Mouse (Mus musculus) right cerebral cortex, adult 2 months (tissue): ENCODE results near the gene Arsb.
A peak's percentile ranks its signal among the peaks of the same experiment; 100 is the strongest.

Source experiments
- DNase-seq, 2 experiments: peaks; one replicate each; pipeline ENCODE4 v3.0.0; 2021 to 2022; ENCODE audit warnings: low spot score in 2 of 2

Gene Arsb

DNA sequence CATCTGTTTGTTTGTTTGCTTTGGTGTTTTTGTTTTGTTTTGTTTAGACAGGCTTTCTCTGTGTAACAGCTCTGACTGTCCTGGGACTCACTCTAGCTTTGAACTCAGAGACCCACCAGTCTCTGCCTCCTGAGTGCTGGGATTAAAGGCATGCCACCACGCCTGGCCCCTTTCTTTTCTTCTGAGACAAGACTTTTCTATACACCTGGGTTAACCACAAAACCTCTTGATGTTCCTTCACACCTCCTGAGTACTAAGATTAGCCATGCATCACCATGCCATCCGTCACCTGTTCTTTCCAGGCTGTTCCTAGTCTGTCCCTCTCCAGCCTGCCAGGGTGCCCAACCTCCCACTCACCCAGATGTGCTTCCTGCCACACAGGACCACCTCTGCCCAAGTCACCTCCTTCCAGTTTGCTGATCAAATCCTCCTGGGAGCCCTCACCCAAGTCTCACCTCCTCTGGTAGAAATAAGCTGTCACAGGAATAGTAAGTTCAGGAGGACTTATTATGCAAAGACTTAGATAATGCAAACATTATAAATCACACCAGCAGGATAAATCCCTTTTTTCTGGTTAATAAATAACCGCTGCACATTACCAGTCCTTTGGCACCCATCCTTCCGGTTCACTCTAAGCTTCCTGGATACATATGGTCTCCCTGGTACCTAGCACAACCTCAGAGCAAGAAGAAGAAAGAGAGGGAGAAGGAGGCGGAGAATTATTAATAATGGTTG is 150.6 kb downstream of the Arsb start:
- DNase-seq: no peak

DNA sequence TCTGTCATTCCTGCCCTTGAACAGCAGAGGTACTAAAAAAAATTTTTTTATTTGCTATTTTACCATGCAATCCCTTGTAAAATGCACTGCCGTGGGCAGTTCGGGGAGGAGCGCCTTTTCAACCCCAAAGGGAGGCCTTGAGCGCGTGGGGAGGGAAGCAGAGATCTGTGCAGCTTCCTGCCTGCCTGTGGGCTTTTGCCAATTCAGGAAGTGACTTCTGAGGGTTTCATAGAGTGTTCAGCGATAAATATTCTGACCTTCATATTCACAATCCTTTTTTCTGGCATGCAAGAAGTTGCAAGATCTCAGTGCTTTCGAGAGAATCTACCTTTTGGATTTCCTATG is 151.1 kb downstream of the Arsb start:
- no peak for DNase-seq

DNA sequence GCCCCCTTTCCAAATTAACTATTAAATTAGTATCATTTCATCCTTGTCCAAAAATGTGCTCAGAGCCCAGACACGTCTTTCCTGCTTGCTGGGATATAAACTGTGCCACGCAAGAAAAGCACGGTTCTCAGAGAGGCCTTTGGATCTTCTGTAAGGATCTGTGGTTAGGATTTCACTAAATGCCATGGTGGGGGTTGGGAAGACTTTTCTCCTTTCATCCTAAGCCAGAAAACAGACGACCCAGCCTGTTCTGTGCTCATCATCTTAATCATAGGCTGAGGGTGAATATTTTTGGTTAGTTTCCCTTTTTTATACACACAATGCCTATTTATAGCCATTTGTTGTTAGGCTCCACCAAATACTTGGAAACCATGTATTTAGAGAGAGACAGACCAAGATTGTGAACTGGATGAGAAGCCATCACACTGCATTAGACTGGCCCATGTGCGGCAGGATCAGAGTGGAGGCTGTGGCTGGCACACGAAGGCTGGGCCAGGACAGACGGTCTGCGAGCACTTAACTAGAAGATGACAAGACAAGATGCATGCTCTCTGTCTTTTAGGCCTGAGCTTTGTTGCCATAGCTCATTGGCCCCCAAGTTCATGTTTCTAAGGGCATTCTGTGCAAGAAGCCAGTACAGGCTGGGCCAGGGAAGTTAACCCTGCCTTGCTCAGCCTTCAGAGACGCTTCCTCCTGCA is 153.5 kb downstream of the Arsb start:
- no peak for DNase-seq

DNA sequence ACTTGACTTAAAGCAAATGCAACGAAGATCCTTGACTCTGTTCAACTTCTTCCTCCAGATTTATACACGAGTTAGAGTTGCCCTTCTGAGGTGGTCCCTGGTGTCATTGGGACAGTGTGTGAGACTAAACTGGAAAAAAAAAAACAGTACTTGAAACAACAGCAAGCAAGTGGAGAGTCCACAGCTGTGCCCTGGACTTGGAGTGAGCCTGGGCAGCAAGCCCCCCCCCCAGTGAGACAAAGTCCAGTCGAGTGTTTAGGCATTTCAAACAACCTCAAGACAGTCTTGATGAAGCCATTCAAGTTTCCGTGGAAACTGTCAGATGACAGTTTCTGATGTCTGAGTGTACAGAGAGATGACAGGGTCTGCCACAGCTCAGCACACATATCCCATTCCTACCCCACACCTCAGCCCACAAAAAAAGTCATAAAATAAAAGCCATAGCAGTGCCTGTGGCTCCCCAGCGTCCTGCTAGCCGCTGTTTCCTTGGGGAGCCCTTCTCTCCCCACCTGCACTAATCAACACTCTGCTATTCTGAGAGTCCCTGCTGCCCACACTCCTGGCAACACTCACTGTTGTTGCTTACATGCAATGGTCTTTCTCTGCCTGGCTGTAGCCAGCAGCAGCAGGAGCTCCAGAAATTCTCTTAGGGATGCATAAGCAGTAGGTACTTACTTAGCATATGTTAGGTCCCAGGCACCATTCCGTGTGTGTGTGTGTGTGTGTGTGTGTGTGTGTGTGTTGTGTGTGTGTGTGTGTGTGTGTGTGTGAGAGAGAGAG is 159.3 kb downstream of the Arsb start:
- peak; percentile 74 to 79 for DNase-seq

DNA sequence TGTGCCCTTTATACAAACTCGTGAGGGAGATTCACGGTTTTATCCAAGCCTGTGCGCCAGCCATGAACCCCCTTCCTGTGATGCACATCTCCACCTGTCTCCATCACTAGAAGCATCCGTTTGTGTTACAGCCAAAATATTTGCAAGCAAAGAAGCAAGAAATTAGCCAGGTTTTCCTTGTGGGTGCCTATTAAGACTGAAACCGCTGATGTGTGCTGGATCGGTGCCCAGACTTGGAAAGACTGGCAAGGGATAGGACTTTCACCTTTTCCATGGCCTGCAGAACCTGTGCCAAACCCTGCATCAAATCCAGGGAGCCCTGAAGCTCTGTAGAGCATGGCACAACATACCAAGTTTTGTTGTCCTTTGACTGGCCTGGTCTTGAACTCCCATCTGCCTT is 165.0 kb downstream of the Arsb start:
- no peak for DNase-seq

DNA sequence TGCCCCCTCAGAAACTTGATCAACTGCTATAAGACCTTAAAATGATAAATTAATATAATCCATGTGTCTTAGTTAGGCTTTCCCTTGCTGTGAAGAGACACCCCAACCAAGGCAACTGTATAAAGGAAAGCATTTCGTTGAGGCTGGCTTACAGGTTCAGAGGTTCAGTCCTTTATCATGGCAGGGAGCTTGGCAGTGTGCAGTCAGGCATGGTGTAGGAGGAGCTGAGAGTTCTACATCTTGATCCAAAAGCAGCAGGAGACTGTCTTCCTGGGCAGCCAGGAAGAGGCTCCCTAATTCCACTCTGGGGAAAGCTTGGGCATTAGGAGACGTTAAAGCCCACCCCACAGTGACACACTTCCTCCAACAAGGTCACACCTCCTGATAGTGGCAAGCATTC is 166.7 kb downstream of the Arsb start:
- DNase-seq: no peak

DNA sequence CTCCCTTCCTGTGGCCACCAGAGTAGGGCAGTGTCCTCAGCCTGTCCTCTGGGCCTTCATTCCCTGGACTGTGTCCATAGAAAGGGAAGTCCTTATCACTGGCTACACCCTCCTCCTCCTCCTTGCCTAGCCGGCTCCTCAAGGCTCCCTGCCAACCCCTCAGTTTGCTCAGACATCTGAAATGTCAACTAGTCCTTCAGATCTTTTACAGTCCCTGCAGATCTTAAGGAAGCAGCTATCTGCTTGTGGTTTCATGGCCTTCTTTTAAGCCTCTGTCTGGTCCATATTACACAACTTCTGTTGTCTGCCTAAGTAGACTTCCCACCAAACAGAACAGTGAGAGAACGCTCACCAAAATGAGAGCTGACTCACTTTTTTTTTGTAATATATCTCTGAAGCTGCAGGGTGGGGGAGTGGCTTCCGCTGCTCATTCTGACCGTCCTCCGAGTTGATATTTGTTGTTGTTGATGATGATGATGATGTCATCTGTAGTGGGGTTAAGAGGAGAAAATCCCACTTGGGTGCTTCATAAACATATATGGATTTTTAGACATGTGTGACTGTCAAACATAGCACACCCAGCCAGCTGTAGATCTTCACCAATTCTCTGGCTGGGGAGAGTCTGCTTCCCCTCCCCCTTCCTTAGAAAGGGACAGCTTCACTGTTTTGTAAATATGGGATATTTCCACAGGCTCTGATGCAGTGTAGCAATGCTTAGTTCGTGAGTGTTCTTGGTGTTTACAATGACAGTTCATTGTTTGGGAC is 168.1 kb downstream of the Arsb start:
- DNase-seq: no peak

DNA sequence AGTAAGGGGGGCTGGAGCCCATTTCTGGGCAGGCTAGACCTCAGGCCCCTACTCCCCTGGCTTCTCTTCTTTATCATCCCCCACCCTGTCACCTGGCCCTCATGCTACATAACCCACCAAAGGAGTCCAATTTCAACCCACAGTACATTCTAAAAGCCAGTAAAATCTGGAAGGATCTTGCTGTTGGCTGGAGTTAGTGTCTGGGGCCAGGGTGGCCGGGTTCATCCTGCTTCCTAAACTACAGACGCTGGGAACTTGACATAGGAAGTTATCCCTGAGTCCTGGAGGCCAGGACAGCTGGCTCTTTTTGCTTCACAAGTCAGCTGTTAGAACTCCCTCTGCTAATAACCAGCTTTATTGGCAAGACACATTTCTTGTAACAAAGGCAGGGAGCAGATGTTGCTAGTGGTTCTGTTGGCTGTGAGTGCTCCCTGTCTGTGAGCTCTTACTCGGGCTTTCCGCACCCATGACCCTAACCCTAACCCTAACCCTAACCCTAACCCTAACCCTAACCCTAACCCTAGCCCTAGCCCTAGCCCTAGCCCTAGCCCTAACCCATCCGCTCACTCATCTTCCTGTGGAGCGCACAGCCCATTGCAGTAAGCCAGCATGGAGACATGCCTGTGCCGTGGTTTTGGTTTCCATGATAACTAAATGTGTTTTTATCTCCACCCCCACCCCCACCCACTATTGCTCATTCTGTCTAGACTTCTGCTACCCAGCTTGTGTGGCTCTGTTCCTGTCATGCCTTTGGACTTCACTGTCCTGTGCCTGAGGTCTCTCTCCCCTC is 169.5 kb downstream of the Arsb start:
- no peak for DNase-seq

DNA sequence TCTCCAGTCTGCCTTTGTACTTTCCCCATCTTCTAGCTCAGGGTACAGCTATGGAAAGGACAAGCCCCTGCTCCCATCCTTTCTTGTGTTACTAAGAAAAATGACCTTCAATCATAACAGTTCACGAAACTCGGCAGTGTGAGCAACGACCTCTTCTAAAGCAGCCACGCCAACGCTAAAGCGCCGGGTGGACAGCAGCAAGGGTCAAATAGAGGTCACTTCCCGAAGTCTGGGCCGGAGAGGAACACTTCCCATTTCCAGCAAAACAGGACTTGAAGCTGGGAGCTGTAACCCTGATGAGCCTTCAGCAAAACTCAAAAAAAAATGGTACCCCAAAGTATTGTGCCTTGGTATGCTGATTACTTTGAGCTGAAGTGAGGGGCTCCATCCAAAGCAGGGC is 179.6 kb downstream of the Arsb start:
- no peak for DNase-seq

DNA sequence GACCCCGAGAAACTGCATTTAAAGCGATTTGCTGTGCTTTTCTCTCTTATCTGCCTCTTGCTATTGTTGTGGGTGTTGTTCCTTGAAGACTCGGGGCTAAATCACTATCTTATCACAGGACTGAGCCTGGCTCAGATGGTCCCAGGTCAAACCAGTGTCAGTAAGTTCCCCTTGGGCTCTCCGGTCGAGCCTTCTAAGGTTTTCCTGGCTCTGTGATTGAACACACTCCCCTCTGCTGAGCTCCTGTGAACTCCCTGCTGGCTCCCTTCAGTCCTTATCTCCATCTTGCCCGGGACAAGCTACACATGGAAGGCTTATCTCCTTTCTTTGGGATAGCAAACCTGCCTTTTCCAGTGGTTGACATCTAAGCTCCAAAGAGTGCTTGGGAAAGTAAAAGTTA is 180.1 kb downstream of the Arsb start:
- DNase-seq: no peak

DNA sequence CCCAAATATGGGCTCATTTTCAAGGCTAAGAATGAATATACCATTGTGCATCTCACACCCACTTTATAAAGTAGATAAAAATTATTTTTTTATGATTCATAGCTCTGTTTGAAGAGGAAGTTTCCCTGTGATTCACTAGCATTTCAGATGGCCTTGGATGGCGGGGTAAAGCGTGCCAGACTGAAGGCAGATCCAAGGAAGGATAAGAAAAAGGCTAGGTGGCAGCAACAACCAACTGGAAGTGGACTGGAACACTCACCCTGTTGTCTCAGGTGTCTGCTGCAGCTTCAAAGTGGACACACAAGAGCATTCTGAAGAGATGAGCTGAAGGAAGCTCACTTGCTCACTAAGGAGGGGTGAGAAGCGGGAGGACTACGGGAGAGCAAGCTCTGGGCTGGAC is 181.0 kb downstream of the Arsb start:
- DNase-seq: no peak

DNA sequence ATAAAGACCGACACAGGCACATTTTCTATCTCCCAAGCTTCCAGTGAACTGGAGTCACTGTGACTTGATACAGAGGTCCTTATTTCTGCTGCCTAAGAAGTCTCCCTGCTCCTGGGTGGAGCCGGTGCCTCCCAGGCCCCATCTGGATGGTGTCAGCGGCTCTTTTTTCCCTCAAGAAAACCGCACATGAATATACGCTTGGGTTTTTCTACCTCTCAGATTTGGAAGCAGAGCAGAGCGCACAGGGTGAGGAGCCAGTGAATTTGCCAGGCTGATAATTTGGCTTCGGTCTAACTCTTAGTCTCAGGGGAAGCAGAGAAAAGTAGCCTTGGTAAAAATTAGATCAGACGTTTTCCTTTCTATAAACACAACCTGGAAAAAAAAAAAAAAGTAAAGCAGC is 186.5 kb downstream of the Arsb start:
- no peak for DNase-seq

DNA sequence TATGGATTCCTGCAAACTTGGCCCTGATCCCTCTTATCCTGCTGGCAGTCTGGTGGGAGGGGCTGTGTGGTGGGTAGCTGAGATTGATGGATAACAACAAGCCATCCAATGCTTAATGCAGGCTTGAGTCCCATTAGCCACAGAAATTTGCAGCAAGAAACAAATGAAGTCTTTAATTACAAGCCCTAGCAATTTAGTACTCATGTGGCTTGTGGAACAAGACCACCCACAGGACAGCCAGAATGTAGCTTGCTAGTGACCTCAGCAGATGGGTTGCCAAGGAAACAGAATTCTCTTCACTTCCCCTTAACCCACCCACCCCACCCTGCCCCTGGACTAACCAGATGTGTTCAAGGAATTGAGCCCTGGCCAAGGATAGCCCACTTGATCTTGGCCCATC is 194.8 kb downstream of the Arsb start:
- DNase-seq: peak in 1 of 2 experiments; percentile 3

DNA sequence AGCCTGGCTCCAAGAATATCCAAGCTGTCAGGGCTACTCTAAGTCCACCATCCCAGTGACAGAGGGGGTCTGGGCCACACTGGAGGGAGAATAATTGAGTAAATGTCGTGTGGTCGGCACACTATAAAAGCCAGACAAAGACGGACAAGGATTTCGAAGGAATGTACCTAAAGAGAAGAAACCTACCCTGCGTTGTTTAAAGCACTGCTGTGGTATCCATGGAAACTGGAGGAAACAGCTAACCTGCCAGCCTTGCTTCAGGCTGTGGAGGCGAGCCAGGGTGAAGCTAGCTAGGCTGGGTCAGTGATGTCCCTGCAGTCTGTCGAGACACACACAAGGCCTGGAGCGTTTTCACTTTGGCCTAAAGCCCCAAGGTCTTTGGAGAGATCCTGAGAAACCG is 195.7 kb downstream of the Arsb start:
- DNase-seq: peak; percentile 43 to 54

DNA sequence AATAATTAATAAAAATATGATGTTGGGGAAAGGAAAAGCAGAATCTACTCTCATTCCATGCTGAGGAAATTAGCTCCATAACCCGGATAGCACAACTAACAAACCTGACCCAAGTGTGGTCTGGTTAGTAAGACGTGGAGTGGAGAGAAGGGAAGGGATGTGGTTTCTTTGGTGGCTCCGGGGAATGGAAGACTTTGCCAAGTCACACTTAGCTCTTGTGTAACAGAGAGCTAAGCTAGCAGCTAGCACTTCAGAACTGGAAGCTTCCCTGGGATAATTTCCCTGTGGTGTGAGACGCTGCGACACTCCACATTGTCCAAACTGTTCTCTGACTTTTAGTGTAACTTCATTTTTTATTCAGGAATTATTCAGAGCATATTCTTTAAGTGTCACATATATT is 198.7 kb downstream of the Arsb start:
- DNase-seq: no peak

DNA sequence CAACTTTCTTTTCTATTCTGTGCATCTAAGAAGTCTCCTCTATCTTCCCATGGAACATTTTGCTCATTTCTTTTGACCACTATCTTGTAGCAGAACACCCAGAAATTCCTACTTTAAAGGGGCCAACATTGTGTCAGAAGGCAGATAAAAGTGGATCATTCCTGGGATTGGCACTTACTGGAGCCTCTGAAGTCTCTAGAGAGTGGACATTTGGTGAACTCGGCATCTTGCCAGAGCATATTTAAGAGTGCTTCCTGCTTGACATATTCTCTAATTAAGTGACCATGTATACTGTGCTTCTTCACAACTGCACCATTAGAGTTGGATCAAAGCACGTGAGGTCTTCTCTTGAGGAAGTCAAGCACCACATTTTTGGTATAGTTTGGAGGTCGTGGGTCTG is 201.0 kb downstream of the Arsb start:
- no peak for DNase-seq

DNA sequence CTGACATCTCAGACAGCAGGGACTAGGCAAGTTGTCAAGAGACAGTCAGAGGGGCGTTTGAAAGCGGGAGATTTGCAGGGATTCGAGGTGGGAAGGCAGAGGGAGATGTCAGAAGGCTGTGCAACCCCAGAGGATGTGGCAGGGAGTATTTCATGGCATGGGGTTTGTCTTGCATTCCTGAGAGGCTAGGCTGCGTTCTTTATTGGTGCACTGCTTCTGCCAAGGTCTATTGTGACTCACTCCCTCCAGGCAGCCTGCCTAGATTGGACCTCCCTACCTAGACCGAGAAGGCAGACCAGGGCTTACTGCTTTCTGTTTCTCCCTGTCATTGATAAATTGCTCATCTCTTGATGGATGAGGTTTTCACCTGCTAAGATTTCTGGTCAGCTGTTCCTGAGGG is 204.2 kb downstream of the Arsb start:
- DNase-seq: no peak

DNA sequence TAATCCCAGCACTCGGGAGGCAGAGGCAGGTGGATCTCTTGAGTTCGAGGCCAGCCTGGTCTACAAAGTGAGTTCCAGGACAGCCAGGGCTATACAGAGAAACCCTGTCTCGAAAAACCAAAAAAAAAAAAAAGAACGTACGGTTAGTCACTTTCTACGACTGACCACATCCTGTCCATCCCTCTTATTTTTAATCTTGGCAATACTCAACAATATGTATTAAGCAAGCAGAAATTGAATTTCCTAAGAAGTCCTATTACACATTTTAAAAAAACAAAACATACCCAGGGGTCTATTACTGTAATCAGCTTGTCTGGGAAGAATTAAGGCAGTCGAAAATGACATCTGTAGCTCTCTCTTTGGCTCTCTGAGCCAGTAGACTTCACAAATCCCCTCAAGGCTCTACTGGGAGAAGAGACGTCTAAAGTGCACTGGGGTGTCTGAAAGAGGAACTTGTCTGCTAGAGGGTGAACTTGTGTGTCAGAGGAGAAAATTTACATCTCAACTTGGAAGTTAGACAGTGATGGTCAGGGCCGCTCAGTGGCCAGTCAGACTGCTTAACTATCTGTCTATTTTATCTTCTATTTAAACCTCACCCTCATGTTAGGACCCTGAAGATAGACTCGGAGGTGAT is 205.6 kb downstream of the Arsb start:
- no peak for DNase-seq

DNA sequence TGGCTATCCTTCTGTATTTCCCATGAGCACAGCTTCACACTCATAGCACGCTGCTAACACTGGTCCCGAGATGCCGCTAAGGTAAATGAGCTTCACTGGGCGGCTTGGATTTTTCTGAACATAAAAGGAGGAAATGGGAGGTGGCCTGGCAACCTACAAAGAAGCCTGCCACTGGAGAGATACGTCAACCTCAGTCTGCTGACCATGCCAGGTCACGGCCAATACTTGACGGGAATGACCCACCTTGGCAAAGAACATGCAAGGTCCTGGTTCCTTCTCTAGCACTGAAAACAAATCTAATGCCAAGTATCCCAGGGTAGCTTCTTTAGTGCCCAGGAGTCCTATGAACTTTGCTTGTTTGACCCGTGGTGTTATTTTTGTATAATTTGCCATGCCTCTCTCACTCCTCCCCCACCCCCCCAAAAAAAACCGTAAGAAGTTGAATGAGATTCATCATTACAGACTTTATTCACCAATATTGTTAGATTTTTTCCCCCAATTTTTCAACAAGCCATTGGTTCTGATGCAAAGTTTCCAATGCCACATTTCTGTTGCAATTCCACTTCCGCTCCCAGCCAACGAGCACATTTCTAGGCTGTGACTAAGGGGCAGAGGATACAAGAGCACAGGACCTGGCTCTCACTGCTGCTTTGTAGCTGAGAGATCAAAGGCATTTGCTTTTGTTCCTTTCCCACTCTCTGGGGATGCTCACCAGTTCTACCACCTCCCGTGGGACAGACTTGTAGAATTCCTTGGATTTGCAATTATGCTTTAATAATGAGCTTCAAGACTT is 207.5 kb downstream of the Arsb start:
- DNase-seq: no peak

DNA sequence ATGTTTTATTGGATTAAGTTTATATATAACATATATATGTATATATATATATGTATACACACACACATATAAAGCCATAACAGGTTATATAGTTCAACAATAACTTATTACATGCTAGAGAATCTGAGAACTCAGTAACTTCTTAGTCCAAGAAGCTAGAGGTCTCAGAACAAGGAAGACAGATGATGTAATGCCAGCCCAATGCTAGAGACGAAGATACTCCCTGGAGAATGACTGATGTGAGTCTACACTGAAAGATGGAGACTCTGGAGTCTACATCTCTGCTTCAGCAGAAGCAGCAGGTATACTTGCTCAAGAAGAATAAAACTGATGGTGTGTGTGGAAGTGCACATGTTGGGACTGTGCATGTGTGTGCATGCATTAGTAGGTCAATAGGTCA is 208.3 kb downstream of the Arsb start:
- no peak for DNase-seq
